Mouse (Mus musculus): ENCODE results near the gene Pcca.
A peak's percentile ranks its signal among the peaks of the same experiment; 100 is the strongest.
"Not testable (repeated sequence)": the region's sequence is repeated elsewhere in the genome, so short reads cannot be mapped to it uniquely, and the experiment has no call there.

The Pcca gene

GRCm38 (mm10) chr14:122570862-122571261, 36.7 kb downstream of the Pcca start:
- DNase-seq: no peak

DNA sequence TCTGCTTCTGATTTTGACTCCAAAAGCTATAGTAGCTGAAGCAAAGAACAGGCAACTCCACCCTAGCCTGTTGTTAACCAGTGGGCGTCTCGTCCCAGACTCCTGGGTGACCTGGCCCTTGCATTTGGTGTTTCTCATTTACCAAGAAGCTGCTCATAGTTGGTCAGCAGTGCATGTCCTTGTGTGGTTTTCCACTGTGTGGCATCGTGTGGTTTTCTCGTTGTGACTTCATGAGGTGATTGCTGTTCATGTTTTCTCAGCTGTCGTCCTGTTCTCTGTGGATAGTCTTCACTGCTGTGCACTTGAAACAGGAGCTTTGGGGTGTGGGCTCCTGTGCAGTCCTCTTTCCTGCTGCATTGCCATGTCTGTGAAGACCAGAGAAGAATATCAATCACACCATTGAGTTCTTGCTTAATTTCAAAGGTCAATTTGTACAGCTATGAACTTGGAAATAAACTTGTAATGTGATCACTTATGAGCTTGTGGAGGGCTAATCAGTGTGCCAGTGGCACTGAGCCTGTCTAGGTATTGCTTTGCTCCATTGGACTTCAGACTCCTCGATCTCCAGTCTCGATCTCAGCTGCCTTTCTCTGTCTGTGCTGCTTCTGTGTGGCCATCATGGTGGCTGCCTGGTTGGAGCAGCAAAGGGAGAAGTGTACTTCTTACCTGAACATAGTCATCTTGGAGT, 40.1 kb downstream of the Pcca start:
- DNase-seq: no peak

DNA sequence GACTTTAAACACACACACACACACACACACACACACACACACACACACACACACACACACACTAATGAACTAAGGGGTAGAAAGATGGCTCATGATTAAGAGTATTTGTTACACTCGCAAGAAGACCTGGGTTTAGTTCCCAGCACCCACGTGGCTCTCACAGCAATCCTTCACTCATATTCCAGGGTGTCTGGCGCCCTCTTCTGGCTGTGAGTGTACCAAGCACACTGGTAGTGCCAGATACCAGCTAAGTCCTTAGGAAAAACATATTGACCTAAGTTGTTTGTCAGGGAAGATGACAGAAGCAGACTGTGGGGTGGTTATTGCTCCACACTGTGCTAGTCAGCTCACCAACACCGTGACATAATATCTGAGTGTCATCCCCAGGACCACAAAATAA, 43.7 kb downstream of the Pcca start:
- no peak for DNase-seq

DNA sequence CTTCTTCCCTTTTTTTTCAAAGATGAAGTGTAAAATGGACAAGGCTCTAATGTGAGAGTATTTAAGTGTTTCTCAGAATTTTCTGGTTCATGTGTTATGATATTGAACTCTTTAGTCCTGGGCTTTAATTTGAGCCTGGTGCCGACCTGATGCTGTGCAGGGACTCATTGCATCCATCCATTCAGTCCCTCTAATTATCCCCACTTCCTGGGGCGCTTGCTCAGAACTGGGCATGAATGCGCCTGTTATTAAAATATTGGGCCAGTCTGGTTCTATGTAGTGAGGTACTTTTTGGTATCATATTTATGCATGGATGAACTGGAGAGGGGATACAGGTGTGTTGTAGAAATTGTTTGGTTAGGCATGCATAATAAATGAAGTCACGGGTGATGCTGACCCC, 47.9 kb downstream of the Pcca start:
- no peak for DNase-seq

DNA sequence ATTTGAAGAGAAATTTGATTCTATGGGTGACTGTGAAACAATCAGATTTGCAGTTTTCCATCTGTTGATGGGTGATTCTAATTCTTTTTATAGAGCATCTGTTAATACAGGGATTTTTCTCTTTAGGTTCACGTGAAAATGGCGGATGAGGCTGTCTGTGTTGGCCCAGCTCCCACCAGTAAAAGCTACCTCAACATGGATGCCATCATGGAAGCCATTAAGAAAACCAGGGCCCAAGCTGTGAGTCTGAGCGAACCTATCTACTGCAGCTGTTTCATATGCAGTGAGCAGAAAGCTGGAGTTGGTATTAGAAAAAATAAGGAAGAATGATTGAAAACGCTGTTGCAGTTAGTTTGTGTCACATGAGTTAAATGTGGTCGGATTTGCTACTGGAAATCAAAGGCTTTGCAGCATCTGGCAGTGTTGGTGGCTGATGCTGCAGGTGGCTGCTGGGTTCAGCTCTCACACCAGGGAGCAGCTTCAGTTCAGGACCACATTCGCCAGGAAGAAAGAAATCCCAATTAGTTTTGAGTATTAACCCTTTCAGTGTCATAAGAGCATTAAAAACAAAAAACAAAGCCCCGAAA, 48.5 kb downstream of the Pcca start:
- no peak for DNase-seq

- DNase-seq: not testable (repeated sequence)
These were observed 50.0 kb downstream of the Pcca start for GRCm38 (mm10) chr14:122584087-122584486.

GRCm38 (mm10) chr14:122586942-122587341, 52.8 kb downstream of the Pcca start:
- no peak for DNase-seq

- no peak for DNase-seq
These were observed 63.4 kb downstream of the Pcca start for GRCm38 (mm10) chr14:122597534-122597933.

DNA sequence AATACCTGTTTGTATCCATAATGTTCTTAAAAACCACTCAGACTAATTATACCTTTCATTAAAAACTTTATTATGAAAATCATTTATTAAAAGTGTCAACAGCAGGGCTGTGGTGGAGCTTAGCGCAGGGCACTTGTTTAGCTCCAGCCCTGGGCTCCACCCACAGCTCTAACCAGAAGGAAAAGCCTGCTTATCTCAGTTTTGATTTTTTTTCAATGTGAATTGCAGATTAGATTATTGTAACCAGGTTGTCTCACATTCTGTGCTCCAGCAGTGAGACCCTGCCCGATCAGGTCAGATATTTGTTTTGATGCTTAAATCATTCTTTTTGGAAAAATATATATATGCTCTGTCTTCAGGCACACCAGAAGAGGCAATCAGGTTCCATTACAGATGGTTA, 64.7 kb downstream of the Pcca start:
- no peak for DNase-seq

GRCm38 (mm10) chr14:122599839-122600238, 65.7 kb downstream of the Pcca start:
- DNase-seq: peak in 1 of 2 experiments; percentile 7

DNA sequence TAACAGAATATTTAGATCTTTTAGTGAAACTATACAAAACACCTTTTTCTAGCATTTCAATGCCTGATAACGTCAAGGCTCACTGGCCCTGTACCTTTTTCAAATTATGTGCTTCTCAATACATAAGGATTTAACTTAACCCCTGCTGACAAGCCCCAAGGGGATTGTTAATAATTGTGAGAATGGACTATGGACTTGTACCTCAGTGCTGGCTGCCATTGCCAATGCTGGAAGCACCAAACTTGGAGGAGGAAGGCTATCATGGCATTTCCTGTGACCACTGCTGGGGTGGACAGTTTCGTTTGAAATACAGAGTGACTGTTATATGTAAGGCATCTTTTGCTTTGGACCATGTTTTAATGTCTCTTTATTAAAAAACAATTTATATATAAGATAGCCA, 68.6 kb downstream of the Pcca start:
- DNase-seq: peak; percentile 66 to 80

DNA sequence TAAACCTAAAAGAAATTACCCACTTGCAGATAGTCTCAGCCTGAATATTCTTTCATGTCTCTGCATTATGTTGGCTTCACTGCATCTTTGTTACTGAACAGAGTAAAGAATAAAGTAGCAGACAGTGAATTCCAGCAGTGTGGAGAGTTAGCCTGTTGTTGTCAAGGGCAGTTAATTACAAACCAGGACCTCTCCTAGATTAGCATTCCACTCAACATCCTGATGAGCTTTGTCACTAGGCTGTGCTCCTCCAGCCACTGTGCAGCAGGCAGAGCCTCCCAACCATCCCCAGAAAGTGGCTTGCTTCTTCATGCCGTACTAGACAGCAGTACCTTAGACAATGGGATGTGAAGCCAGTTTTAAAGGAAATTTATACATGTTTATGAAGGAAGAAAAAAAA, 72.4 kb downstream of the Pcca start:
- DNase-seq: peak; percentile 46 to 58

GRCm38 (mm10) chr14:122607456-122607855, 73.3 kb downstream of the Pcca start:
- no peak for DNase-seq

GRCm38 (mm10) chr14:122608323-122608722, 74.2 kb downstream of the Pcca start:
- no peak for DNase-seq

DNA sequence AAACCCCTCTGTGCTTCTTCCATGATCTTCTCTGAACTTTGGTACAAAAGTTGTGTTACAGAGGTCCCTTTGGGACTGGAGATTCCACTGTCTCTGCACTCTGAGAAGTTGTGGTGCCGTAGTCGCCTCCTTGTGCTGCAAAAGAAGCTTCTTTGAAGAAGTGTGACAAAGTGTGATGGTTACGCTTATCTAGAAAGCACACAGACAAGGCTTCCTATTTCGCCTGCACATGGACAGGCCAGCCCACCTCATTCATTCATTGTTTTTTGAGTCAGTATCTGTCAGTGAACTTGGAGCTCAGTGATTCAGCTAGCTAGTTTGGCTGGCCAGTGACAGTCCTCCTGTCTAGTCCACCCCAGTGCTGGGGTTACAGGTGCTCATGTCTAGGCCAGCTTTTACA, 76.9 kb downstream of the Pcca start:
- no peak for DNase-seq

GRCm38 (mm10) chr14:122612317-122612716, 78.2 kb downstream of the Pcca start:
- no peak for DNase-seq

DNA sequence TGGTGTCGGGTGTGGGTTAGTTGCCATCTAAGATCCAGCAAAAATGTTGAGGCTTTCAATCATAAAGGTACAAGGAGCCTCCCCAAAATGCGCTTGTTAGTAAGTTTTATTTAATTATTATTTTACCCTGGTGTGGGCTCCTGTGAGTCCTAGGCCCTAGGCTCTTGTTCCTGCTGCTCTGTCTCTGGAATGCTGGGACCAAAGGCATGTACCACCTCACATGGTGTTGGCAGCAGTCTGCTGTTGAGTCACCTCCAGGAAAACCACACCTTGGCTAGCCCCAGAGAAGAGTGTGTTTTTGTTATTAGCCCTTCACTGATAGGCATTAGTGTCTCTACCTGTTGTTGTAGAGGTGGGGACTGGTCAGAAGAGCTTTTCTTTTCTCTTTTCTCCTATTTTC, 83.5 kb downstream of the Pcca start:
- no peak for DNase-seq

GRCm38 (mm10) chr14:122633416-122633815, 99.3 kb downstream of the Pcca start:
- DNase-seq: peak in 1 of 2 experiments; percentile 39

DNA sequence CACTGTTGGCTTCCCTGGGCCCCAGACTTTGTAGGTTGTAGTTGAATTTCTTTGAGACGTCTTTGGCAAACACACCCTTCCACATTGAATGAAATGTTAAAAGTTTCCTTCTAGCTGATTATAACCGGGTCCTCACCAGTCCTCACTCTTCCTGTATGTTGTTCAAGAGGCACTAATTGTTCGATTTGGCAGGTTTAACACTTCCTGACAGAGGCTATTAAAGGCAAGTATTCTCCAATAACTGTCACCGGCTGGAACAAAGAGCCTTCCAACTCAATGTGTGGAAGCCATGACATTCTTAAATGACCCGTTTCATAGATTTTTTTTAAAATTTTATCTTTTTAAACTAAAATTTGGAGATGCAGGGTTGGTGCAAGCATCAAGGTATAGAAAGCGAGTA, 102.5 kb downstream of the Pcca start:
- no peak for DNase-seq

- no peak for DNase-seq
These were observed 103.9 kb downstream of the Pcca start for GRCm38 (mm10) chr14:122637798-122638555.

DNA sequence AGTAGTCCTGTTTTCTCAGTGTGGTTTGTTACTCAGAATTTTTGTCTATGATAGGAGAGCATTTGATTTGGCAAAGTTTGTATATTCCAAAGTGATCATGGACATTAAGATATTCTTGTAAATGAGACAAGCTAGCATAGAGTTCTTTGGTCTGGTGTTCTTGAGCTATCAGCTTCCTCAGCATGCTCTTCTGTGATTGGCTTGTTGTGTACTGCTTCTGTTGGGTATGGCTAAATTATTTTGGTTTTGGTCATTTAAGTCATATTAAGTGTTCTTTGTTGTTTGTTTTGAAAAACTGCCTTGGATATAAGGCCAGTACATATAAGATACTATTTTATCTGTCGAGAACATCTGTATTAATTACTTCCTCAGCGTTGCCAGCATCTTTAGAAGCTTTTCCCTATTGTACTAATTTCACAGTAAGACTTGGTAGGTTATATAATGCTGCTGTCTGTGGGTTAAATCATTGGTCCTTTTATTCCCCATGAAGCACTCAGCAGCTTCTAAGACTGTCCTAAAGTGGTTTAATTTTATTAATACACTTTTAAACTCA, 105.1 kb downstream of the Pcca start:
- no peak for DNase-seq

GRCm38 (mm10) chr14:122642432-122642831, 108.3 kb downstream of the Pcca start:
- DNase-seq: no peak

DNA sequence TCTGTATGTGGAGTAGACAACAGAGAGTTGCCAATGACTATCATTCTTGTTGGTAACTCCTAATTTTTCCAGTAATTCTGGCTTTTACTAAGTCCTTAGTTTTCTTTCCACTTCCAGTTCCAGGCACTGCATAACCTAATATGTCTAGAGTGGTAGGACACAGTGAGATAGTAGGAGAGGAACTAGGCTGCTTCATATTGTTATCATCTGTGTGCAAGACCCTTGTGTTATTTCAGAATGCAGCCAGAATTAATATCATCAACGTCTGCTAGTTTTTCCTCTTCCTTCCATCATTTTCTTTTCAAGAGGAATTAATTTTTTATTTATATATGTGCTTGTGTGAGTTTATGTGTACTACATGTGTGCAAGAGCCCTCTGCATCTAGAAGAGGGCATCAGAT, 114.1 kb downstream of the Pcca start:
- DNase-seq: no peak
